Mouse (Mus musculus) embryonic facial prominence, embryonic 14.5 days (tissue): ENCODE results near the gene Ccl27b. TPM values are rescaled to one million over a fixed set of nuclear protein-coding genes. Genes with fewer than 3 reads are reported as not detected.
"Not testable (repeated sequence)": the region's sequence is repeated elsewhere in the genome, so short reads cannot be mapped to it uniquely, and the experiment has no call there.

Experiments
- ATAC-seq: fragments of 200-750 bp; cut with Nextera tagmentation; 2 replicates; pipeline ENCODE4 v1.8.0; 2017; ENCODE audit warnings: low read depth, moderate number of reproducible peaks, moderate TSS enrichment
- DNase-seq: peaks from one replicate; pipeline ENCODE4 v3.0.0-alpha.2; 2015; ENCODE audit warnings: low spot score
- H3K27ac ChIP-seq: fragments of 300-500 bp; sonication (generic); replicated peaks from 2 replicates; pipeline ENCODE4 v1.5.1; 2014; ENCODE audit warnings: low read depth, mild to moderate bottlenecking, low read length, moderate library complexity
- H3K27me3 ChIP-seq: fragments of 300-500 bp; sonication (generic); replicated peaks from 2 replicates; pipeline ENCODE4 v1.6.1; 2014; ENCODE audit warnings: low read length; ENCODE audit not compliant: control insufficient read depth, insufficient read depth
- H3K36me3 ChIP-seq: fragments of 300-500 bp; sonication (generic); 2 replicates; pipeline ENCODE4 v1.6.1; 2014; ENCODE audit warnings: low read length, mixed read lengths; ENCODE audit not compliant: control insufficient read depth, insufficient read depth
- H3K4me1 ChIP-seq: fragments of 300-500 bp; sonication (generic); 2 replicates; pipeline ENCODE4 v1.6.1; 2014; ENCODE audit warnings: antibody characterized with exemption, low read length; ENCODE audit not compliant: control insufficient read depth, insufficient read depth
- H3K4me2 ChIP-seq: fragments of 300-500 bp; sonication (generic); 2 replicates; pipeline ENCODE4 v1.6.1; 2014; ENCODE audit warnings: low read depth, mild to moderate bottlenecking, low read length, moderate library complexity, mixed read lengths
- H3K4me3 ChIP-seq: fragments of 300-500 bp; sonication (generic); 2 replicates; pipeline ENCODE4 v1.5.1; 2014; ENCODE audit warnings: low read depth, mild to moderate bottlenecking, low read length
- H3K9ac ChIP-seq: fragments of 300-500 bp; sonication (generic); 2 replicates; pipeline ENCODE4 v1.6.1; 2014; ENCODE audit warnings: low read depth, mild to moderate bottlenecking, low read length, moderate library complexity, mixed read lengths
- H3K9me3 ChIP-seq: fragments of 300-500 bp; sonication (generic); 2 replicates; pipeline ENCODE4 v1.6.1; 2016; ENCODE audit warnings: low read length; ENCODE audit not compliant: control insufficient read depth
- WGBS: fragments of 180-500 bp; shearing (Covaris S2); extraction: QIAGEN DNeasy Blood & Tissue Kit; methylation state at CpG from one replicate; pipeline ENCODE4 v1.1.7; 2014; 5-methylcytosine and 5-hydroxymethylcytosine counted together
- polyA plus RNA-seq: library from polyadenylated mRNA; unstranded; fragments of >200 nt; fragmentation: Nextera tagmentation; extraction: Ambion mirVana; gene quantifications from 2 replicates; pipeline ENCODE4 v1.2.1, GENCODE M21; 2014

The Ccl27b gene
- polyA plus RNA-seq, 1 experiment from 2014 or later: not detected

DNA sequence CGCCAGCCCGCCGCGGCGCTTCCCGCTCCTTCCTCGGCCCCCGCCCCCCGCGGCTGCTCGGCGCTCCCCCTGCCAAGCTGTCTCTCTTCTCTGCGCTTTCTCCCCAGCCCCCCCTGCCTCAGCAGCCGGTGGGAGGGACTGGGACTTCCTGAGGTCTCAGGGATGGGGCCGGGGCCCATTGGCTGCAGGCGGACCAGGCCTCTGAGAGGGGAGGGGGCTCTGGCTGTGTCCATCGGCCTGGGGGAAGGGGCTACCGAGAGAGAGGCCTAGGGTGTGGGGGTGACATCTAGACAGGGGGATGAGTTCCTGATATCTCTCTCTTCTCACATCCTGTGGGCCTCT lies 27.1 kb downstream of the Ccl27b start:
- not testable (repeated sequence) for DNase-seq, H3K27me3 ChIP-seq, H3K9ac ChIP-seq, H3K4me1 ChIP-seq, H3K9me3 ChIP-seq, H3K4me3 ChIP-seq, H3K27ac ChIP-seq, H3K4me2 ChIP-seq, H3K36me3 ChIP-seq
- WGBS: no CpG with 5 or more reads among the region's 18 CpGs
- ATAC-seq: peak; percentile 82

Other genes with a start within 250 kb of the Ccl27b start
- not detected in 2 replicates for gene Gm21586, start 215.9 kb upstream of the Ccl27b start, polyA plus RNA-seq
- gene Gm2163, start 188.5 kb upstream of the Ccl27b start, polyA plus RNA-seq: 0.08 and 0.24 TPM in 2 replicates
- gene Fam205a2, start 127.1 kb upstream of the Ccl27b start, polyA plus RNA-seq: not detected in 2 replicates
- gene Gm10591, start 43.1 kb upstream of the Ccl27b start, polyA plus RNA-seq: 2.3 TPM in 1 of 2 replicates, not detected in the other
- gene Gm2564, start 25.5 kb upstream of the Ccl27b start, polyA plus RNA-seq: 0.46 and 0.60 TPM in 2 replicates
- gene Il11ra2, start 6.6 kb downstream of the Ccl27b start, polyA plus RNA-seq: 0.17 and 0.21 TPM in 2 replicates
- gene 4930578G10Rik, start 80.3 kb downstream of the Ccl27b start, polyA plus RNA-seq: not detected in 2 replicates
- not detected in 2 replicates for gene Ccl19, start 101.3 kb downstream of the Ccl27b start, polyA plus RNA-seq
- 75.0 and 101 TPM in 2 replicates for gene Ccl21a, start 118.7 kb downstream of the Ccl27b start, polyA plus RNA-seq
- gene Fam205a1, start 198.6 kb downstream of the Ccl27b start, polyA plus RNA-seq: 0.05 TPM in 1 of 2 replicates, not detected in the other
- 0.15 TPM in 1 of 2 replicates, not detected in the other for gene Gm12394, start 201.5 kb downstream of the Ccl27b start, polyA plus RNA-seq
- 0.28 and 1.4 TPM in 2 replicates for gene Fam205c, start 219.0 kb downstream of the Ccl27b start, polyA plus RNA-seq